Mouse (Mus musculus): ENCODE data around the gene Zscan2. TPM values are rescaled to one million over a fixed set of nuclear protein-coding genes. Genes with fewer than 3 reads are reported as not detected.

Zscan2 gene
- total RNA-seq, 2 experiments from 2014 or later: 12.2 to 13.0 TPM

DNA sequence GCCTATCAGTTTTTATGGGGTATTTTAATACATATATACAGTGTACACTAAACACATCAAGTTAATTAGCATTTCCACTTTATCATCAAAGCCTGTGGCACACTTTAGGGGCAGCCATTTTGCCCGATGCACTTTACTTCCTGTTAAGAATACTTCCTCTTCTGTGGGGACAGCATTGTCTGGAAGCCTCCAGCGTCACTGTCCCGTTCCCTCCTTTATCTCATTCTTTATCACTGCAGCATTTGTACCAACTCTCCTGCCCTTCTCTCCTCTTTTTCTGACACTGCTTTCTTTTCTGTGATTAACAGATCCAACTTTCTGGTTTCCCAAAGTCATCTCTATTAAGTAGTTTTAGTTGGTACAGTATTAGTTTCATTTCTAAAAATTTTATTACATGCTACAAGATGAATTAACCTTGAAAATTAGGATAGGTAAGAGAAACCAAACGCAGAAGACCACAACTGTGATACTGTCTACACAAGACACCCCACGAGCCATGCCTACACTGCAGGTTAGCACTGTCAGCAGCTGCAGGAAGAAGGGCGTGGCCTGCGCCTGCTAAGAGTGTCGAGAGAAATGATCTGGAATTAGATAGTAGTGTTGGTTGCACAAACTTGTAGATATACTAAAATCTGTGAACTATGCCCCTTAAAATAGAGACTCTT, 58.4 kb downstream of the Zscan2 start:
- DNase-seq (ENCODE audit: low spot score in 2 of 2): no peak

DNA sequence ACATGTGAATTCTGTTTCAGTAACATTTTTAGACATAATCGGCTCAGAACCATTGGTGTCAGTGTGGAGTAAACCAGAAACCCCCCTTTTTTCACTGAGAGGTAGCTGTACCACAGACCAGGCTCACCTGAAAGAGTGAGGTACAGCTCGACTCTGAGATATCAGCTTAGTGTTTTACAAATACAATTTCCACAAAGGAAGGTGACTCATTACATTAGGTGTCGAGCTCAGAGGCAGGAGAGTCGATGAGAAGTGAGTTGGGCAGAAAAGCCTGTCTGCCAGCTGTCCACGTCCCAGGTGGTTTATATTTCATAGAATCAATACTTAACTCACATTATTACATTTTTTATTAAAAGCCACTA, 58.9 kb downstream of the Zscan2 start:
- no peak for DNase-seq (ENCODE audit: low spot score in 2 of 2)

DNA sequence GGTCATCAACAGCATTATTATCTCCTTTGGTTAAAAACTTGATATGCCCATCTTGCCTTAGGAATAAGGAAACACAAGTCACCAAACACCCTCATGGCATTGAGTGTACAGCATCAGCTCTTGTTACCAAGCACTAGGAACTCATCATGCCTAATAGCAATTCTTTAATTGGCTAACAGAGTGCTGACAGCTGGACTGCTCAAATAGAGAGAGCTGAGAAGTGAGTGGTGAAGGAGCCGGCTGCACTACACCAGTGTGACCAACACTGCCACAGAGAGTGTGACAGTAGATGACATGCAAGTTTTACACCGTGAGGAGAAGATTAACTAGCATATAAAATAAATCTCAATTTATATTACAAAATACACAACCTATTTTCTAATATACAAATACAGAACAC, 62.4 kb downstream of the Zscan2 start:
- DNase-seq (ENCODE audit: low spot score in 2 of 2): no peak

Other genes with a start within 250 kb of the Zscan2 start
- gene Crtc3, start 172.0 kb upstream of the Zscan2 start, total RNA-seq (2021): 10 to 100 TPM; 20.9 to 21.7 TPM
- 10 to 100 TPM; 26.3 TPM for gene Iqgap1, start 34.9 kb upstream of the Zscan2 start, total RNA-seq (2021)
- gene Wdr73, start 40.3 kb downstream of the Zscan2 start, total RNA-seq (2021): 10 to 100 TPM; 24.6 to 30.3 TPM
- gene Nmb, start 44.2 kb downstream of the Zscan2 start, total RNA-seq (2021): 10 to 100 TPM in 1 of 2 experiments, 1 to 10 TPM in 1; 9.6 to 11.8 TPM
- gene Sec11a, start 86.9 kb downstream of the Zscan2 start, total RNA-seq (2021): 10 to 100 TPM; 58.7 to 66.9 TPM
- 10 to 100 TPM; 25.4 to 26.0 TPM for gene Zfp592, start 132.8 kb downstream of the Zscan2 start, total RNA-seq (2021)
- 1 to 10 TPM in 1 of 2 experiments, under 1 TPM in 1; 0.86 to 1.4 TPM for gene Alpk3, start 196.7 kb downstream of the Zscan2 start, total RNA-seq (2021)

Measured in layer of hippocampus, postnatal 14 days (tissue).